Mouse (Mus musculus) lung, postnatal 0 days (tissue): ENCODE results near the gene Edem2. TPM values are rescaled to one million over a fixed set of nuclear protein-coding genes. Genes with fewer than 3 reads are reported as not detected.

Source experiments
- ATAC-seq: fragments of 200-750 bp; cut with Nextera tagmentation; 2 replicates; pipeline ENCODE4 v1.8.0; 2017; ENCODE audit warnings: moderate library complexity
- DNase-seq: peaks from one replicate; pipeline ENCODE4 v3.0.0-alpha.2; 2016; ENCODE audit warnings: low spot score
- H3K27ac ChIP-seq: fragments of 300-500 bp; sonication (generic); 2 replicates; pipeline ENCODE4 v1.5.1; 2014; ENCODE audit warnings: antibody characterized with exemption, mild to moderate bottlenecking, low read length, mixed read lengths
- H3K27me3 ChIP-seq: fragments of 300-500 bp; sonication (generic); replicated peaks from 2 replicates; pipeline ENCODE4 v1.6.1; 2014; ENCODE audit warnings: low read length, mixed read lengths; ENCODE audit not compliant: insufficient read depth
- H3K36me3 ChIP-seq: fragments of 300-500 bp; sonication (generic); 2 replicates; pipeline ENCODE4 v1.6.1; 2014; ENCODE audit warnings: low read length, mixed read lengths; ENCODE audit not compliant: insufficient read depth
- H3K4me1 ChIP-seq: fragments of 300-500 bp; sonication (generic); 2 replicates; pipeline ENCODE4 v1.6.1; 2014; ENCODE audit warnings: antibody characterized with exemption, low read depth, low read length, mixed read lengths; ENCODE audit not compliant: insufficient read depth
- H3K4me2 ChIP-seq: fragments of 300-500 bp; sonication (generic); replicated peaks from 2 replicates; pipeline ENCODE4 v1.6.1; 2014; ENCODE audit warnings: low read depth, mild to moderate bottlenecking, low read length, moderate library complexity, mixed read lengths
- H3K4me3 ChIP-seq: fragments of 300-500 bp; sonication (generic); 2 replicates; pipeline ENCODE4 v1.5.1; 2014; ENCODE audit warnings: low read depth, low read length
- H3K9ac ChIP-seq: fragments of 300-500 bp; sonication (generic); replicated peaks from 2 replicates; pipeline ENCODE4 v1.6.1; 2014; ENCODE audit warnings: low read depth, mild to moderate bottlenecking
- H3K9me3 ChIP-seq: fragments of 300-500 bp; sonication (generic); 2 replicates; pipeline ENCODE4 v1.6.1; 2016; ENCODE audit warnings: low read length, mixed read lengths
- CTCF ChIP-seq: IDR thresholded peaks from 2 replicates; pipeline ENCODE4 v1.5.1; 2016; ENCODE audit warnings: antibody characterized with exemption, mild to moderate bottlenecking
- EP300 ChIP-seq: IDR thresholded peaks from 2 replicates; pipeline ENCODE4 v1.6.1; 2016; ENCODE audit warnings: antibody characterized with exemption, mild to moderate bottlenecking, control low read depth
- WGBS: fragments of 180-500 bp; shearing (Covaris S2); extraction: QIAGEN DNeasy Blood & Tissue Kit; methylation state at CpG from one replicate; pipeline ENCODE4 v1.1.7; 2014; 5-methylcytosine and 5-hydroxymethylcytosine counted together
- polyA plus RNA-seq: library from polyadenylated mRNA; unstranded; fragments of >200 nt; fragmentation: Nextera tagmentation; extraction: Ambion mirVana; gene quantifications from 2 replicates; pipeline ENCODE4 v1.2.1, GENCODE M21; 2015

Edem2 gene
- polyA plus RNA-seq, 1 experiment from 2014 or later, result 47.3 TPM

GRCm38 (mm10) chr2:155695316-155695715, 34.0 kb downstream of the Edem2 start:
- H3K4me2 ChIP-seq, result no peak overlapping the region
- no peaks in the 10 kb centered on the region for H3K9me3 ChIP-seq
- 65% methylated on average over 3 of the region's 3 CpGs for WGBS
- H3K4me1 ChIP-seq, result no peaks in the 10 kb centered on the region
- no peaks in the 10 kb centered on the region for H3K27me3 ChIP-seq
- DNase-seq (no peak), ATAC-seq (no peak)
- no peak overlapping the region for H3K9ac ChIP-seq
- TF ChIP-seq CTCF (no peak), EP300 (no peak)
- no peak overlapping the region for H3K27ac ChIP-seq
- H3K4me3 ChIP-seq, result no peak overlapping the region
- no peaks in the 10 kb centered on the region for H3K36me3 ChIP-seq

GRCm38 (mm10) chr2:155694564-155694963, 34.7 kb downstream of the Edem2 start:
- no peak for ATAC-seq
- H3K36me3 ChIP-seq, result no peaks in the 10 kb centered on the region
- no peaks in the 10 kb centered on the region for H3K9me3 ChIP-seq
- TF ChIP-seq CTCF, result no peak
- TF ChIP-seq EP300, result no peak
- H3K4me3 ChIP-seq, result no peak overlapping the region
- no peak overlapping the region for H3K9ac ChIP-seq
- 65% methylated on average over 2 of the region's 2 CpGs for WGBS
- no peaks in the 10 kb centered on the region for H3K4me1 ChIP-seq
- no peaks in the 10 kb centered on the region for H3K27me3 ChIP-seq
- no peak for DNase-seq
- H3K4me2 ChIP-seq, result no peak overlapping the region
- no peak overlapping the region for H3K27ac ChIP-seq

DNA sequence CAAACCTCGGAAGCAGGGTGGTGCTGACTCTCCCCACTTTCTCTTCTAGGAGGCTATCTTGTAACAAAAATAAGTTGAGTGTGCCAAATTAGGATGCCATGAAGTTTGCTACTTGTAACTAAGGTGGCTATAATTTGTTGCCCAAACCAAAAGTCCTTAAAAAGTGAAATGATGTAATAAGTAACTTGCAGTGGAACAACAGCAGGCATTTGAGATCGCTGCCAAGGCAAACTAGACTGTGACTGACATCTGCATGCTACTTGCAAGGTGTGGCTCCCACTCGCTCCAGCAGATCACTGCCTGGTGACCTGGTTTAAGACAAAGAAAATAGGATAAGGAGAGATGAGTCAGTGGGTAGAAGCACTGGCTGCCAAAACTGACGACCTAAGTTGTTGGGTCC, 36.1 kb downstream of the Edem2 start:
- Histone ChIP-seq H3K4me3 (no peak overlapping the region), H3K36me3 (no peaks in the 10 kb centered on the region), H3K9ac (no peak overlapping the region), H3K4me1 (no peaks in the 10 kb centered on the region), H3K4me2 (no peak overlapping the region), H3K9me3 (no peaks in the 10 kb centered on the region), H3K27me3 (no peaks in the 10 kb centered on the region), H3K27ac (no peak overlapping the region)
- DNase-seq (peak; percentile 14), ATAC-seq (no peak)
- 88% methylated on average over 4 of the region's 4 CpGs for WGBS
- TF ChIP-seq EP300, result no peak
- TF ChIP-seq CTCF, result no peak

- 3% methylated on average over 61 of the region's 72 CpGs for WGBS
Measured at GRCm38 (mm10) chr2:155691723-155692493, 37.4 kb downstream of the Edem2 start, which contains the start of gene Trpc4ap. Gene Trpc4ap (minus strand): TSS chr2:155692384.

DNA sequence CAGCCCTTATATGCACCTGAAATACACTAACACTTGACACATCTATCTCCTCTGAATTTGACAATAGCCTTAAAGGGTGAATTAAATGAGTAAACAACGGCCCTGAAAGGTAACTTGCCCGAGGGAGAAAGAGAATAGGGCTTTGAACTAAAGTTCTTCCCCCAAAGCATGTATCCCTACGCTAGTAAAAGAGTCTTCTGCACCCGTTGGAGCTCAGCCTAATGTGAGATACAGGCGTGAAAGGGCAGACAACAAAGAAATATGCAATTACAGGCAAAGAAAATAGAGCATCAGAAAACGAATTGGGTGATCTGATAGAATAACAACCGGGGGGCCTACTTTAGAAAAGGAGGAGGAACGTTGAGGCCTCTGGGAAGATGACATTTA, 37.9 kb downstream of the Edem2 start:
- 3% methylated on average over 8 of the region's 8 CpGs for WGBS

More at GRCm38 (mm10) chr2:155691723-155692493, 37.4 kb downstream of the Edem2 start, which contains the start of gene Trpc4ap:
- H3K27ac ChIP-seq, result peak within 1 kb of the TSS; percentile 87
- peak within 1 kb of the TSS; percentile 96 for H3K4me3 ChIP-seq
- H3K27me3 ChIP-seq, result no peaks in the 10 kb centered on the region
- TF ChIP-seq EP300 (no peak), CTCF (peak; percentile 98)
- DNase-seq, result peak; percentile 96
- no peaks in the 10 kb centered on the region for H3K9me3 ChIP-seq
- H3K36me3 ChIP-seq, result no peaks in the 10 kb centered on the region
- peak within 1 kb of the TSS; percentile 70 for H3K4me2 ChIP-seq
- peak; percentile 97 for ATAC-seq
- peak within 1 kb of the TSS; percentile 97 for H3K9ac ChIP-seq
- H3K4me1 ChIP-seq, result no peaks in the 10 kb centered on the region

GRCm38 (mm10) chr2:155689211-155689610, 40.1 kb downstream of the Edem2 start:
- no peaks in the 10 kb centered on the region for H3K27me3 ChIP-seq
- H3K9me3 ChIP-seq, result no peaks in the 10 kb centered on the region
- no peak overlapping the region for H3K9ac ChIP-seq
- no peak overlapping the region for H3K27ac ChIP-seq
- no peaks in the 10 kb centered on the region for H3K36me3 ChIP-seq
- TF ChIP-seq CTCF (no peak), EP300 (no peak)
- ATAC-seq, result no peak
- no peaks in the 10 kb centered on the region for H3K4me1 ChIP-seq
- 84% methylated on average over 4 of the region's 4 CpGs for WGBS
- no peak for DNase-seq
- no peak overlapping the region for H3K4me2 ChIP-seq
- H3K4me3 ChIP-seq, result no peak overlapping the region

More for the DNA sequence above, 37.9 kb downstream of the Edem2 start:
- H3K27me3 ChIP-seq, result no peaks in the 10 kb centered on the region
- H3K4me2 ChIP-seq, result peak overlapping the region; percentile 70
- H3K36me3 ChIP-seq, result no peaks in the 10 kb centered on the region
- no peak for ATAC-seq
- peak overlapping the region; percentile 87 for H3K27ac ChIP-seq
- DNase-seq, result peak; percentile 22
- H3K9me3 ChIP-seq, result no peaks in the 10 kb centered on the region
- H3K4me3 ChIP-seq, result peak overlapping the region; percentile 96
- no peak for TF ChIP-seq CTCF
- TF ChIP-seq EP300, result no peak
- H3K4me1 ChIP-seq, result no peaks in the 10 kb centered on the region
- H3K9ac ChIP-seq, result peak overlapping the region; percentile 97
